Mouse (Mus musculus) kidney, adult 2 months (tissue): ENCODE measurements around the gene Mkks.

Source experiments
- CTCF ChIP-seq: fragments of 200-500 bp; conservative IDR thresholded peaks from 2 replicates; pipeline ENCODE4 v1.5.1; 2011; ENCODE audit warnings: low read depth, mild to moderate bottlenecking, control low read depth, low read length, moderate library complexity, mixed read lengths; ENCODE audit not compliant: insufficient read depth, insufficient read length
- POLR2A ChIP-seq: fragments of 200-500 bp; IDR thresholded peaks from one replicate; pipeline ENCODE4 v1.6.1; 2011; ENCODE audit warnings: low read depth, low read length, control low read depth

- TF ChIP-seq CTCF (no peak), POLR2A (no peak)
Measured at GRCm38 (mm10) chr2:136885579-136885978, 5.6 kb downstream of the Mkks start, which contains the start of gene AL731706.2.
